Mouse (Mus musculus) CH12.LX (cell line): ENCODE results near the gene Egfl7.

Experiments used
- CTCF ChIP-seq, 2 experiments: IDR thresholded peaks in 1 of 2; conservative IDR thresholded peaks in 1 of 2; 2 replicates each; pipeline ENCODE4 v1.5.1; 2011 to 2012; ENCODE audit warnings: low read depth in 2 of 2, low read length in 2 of 2, improper control_type of control experiment in 1 of 2, inconsistent platforms in 1 of 2, mild to moderate bottlenecking in 1 of 2, moderate library complexity in 1 of 2
- HCFC1 ChIP-seq: IDR thresholded peaks from 2 replicates; pipeline ENCODE4 v1.6.1; 2012; ENCODE audit warnings: low read depth, mild to moderate bottlenecking, inconsistent platforms, low read length, improper control_type of control experiment
- JUN ChIP-seq: IDR thresholded peaks from 2 replicates; pipeline ENCODE4 v1.6.1; 2011; ENCODE audit warnings: low read depth, mild to moderate bottlenecking, low read length, improper control_type of control experiment, moderate library complexity; ENCODE audit not compliant: insufficient read depth
- MAX ChIP-seq: IDR thresholded peaks from 2 replicates; pipeline ENCODE4 v1.6.1; 2011; ENCODE audit warnings: low read length, improper control_type of control experiment
- NELFE ChIP-seq: IDR thresholded peaks from 2 replicates; pipeline ENCODE4 v1.6.1; 2011; ENCODE audit warnings: low read depth, low read length, improper control_type of control experiment
- PAX5 ChIP-seq: IDR thresholded peaks from 2 replicates; pipeline ENCODE4 v1.6.1; 2012; ENCODE audit warnings: low read length, inconsistent platforms, mixed read lengths
- RAD21 ChIP-seq: IDR thresholded peaks from 2 replicates; pipeline ENCODE4 v1.6.1; 2011; ENCODE audit warnings: low read depth, mild to moderate bottlenecking, low read length, improper control_type of control experiment, moderate library complexity
- TCF12 ChIP-seq: IDR thresholded peaks from 2 replicates; pipeline ENCODE4 v1.6.1; 2014; ENCODE audit warnings: low read depth, mild to moderate bottlenecking, inconsistent platforms, low read length, improper control_type of control experiment
- USF1 ChIP-seq: IDR thresholded peaks from 2 replicates; pipeline ENCODE4 v1.6.1; 2014; ENCODE audit warnings: low read depth, mild to moderate bottlenecking, inconsistent platforms, low read length, improper control_type of control experiment
- USF2 ChIP-seq: conservative IDR thresholded peaks from 2 replicates; pipeline ENCODE4 v1.6.1; 2011; ENCODE audit warnings: low read depth, low read length, improper control_type of control experiment

DNA sequence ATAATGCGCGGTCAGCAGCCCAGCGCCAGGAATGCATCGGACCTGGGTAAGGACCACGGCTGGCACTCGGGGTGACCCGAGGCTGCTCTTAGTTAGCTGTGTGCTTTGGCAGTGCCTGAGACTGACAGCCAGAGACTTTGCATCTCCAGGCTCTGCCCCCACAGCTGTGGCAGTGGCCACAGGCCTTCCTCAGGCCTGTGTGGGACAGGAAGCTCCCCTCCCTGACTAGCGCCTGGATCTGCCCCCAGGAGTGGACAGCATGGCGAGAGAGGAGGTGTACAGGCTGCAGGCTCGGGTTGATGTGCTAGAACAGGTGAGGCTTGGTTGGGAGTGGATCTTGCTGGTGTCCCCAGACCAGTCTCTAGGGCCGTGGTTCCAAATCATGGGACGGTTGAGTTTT lies 11.6 kb downstream of the Egfl7 start:
- TF ChIP-seq CTCF (conservative IDR thresholded peaks at IDR 0.05 in 1 of 2, IDR thresholded peaks at IDR 0.05 in 1 of 2; ENCODE audit: low read depth in 2 of 2, low read length in 2 of 2) (no peak), USF1 (no peak), NELFE (no peak), JUN (no peak), USF2 (no peak), PAX5 (no peak), RAD21 (no peak), TCF12 (no peak), MAX (no peak), HCFC1 (no peak)
